Mouse (Mus musculus) lung, embryonic 15.5 days (tissue): ENCODE measurements at regions not wholly inside any gene's neighbourhood (a gene's known extent, or its start where the extent isn't known, plus 50 kb on each side); places are given as distances from the start of the nearest gene placed in this dataset.

Source experiments
- ATAC-seq: fragments of 200-750 bp; cut with Nextera tagmentation; 2 replicates; pipeline ENCODE4 v1.8.0; 2017; ENCODE audit warnings: moderate number of reproducible peaks, borderline replicate concordance; ENCODE audit not compliant: low FRiP score, low TSS enrichment; ENCODE audit errors: extremely low read depth
- H3K27ac ChIP-seq: fragments of 300-500 bp; sonication (generic); 2 replicates; pipeline ENCODE4 v1.5.1; 2015; ENCODE audit warnings: moderate library complexity, mild to moderate bottlenecking, inconsistent platforms
- H3K27me3 ChIP-seq: fragments of 300-500 bp; sonication (generic); 2 replicates; pipeline ENCODE4 v1.6.1; 2015; ENCODE audit warnings: inconsistent platforms
- H3K36me3 ChIP-seq: fragments of 300-500 bp; sonication (generic); 2 replicates; pipeline ENCODE4 v1.6.1; 2015; ENCODE audit warnings: inconsistent platforms
- H3K4me1 ChIP-seq: fragments of 300-500 bp; sonication (generic); 2 replicates; pipeline ENCODE4 v1.6.1; 2015; ENCODE audit warnings: inconsistent platforms
- H3K4me2 ChIP-seq: fragments of 300-500 bp; sonication (generic); 2 replicates; pipeline ENCODE4 v1.6.1; 2015; ENCODE audit warnings: inconsistent platforms, mild to moderate bottlenecking, moderate library complexity
- H3K4me3 ChIP-seq: fragments of 300-500 bp; sonication (generic); 2 replicates; pipeline ENCODE4 v1.5.1; 2015; ENCODE audit warnings: mild to moderate bottlenecking, inconsistent platforms
- H3K9ac ChIP-seq: fragments of 300-500 bp; sonication (generic); 2 replicates; pipeline ENCODE4 v1.6.1; 2015; ENCODE audit warnings: inconsistent platforms
- H3K9me3 ChIP-seq: fragments of 300-500 bp; sonication (generic); 2 replicates; pipeline ENCODE4 v1.6.1; 2016; ENCODE audit warnings: inconsistent platforms
- WGBS: fragments of 180-500 bp; shearing (Covaris S2); methylation state at CpG from one replicate; pipeline ENCODE4 v1.1.7; 2015; 5-methylcytosine and 5-hydroxymethylcytosine counted together

DNA sequence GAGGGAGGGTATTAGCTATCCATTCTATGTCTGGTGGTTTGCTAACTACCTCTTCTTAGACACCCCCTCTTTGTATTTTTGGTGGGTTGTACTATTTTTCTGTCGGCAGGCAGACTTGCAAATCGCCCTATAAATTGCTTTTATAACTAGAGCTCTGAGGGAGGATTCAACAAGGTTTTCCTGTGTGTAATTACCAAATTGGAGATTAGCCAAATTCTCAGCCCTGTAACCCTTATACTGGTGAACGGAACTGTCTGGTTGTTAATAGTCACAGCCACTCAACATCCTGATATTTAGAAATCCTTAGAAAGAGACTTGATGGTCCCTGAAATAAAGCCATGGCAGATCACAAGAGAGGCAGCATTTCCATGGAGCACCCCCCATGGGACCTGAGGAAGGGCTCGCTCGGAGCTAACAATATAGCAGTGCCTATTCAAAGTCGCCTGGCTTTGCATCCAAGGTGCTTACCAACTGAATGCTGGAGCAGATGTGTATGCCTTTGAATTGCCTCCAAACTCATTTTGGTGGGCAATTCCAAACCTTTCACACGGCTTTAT is 333.0 kb downstream of the Nedd1 start:
- Histone ChIP-seq H3K9me3 (no peaks in the 10 kb centered on the region), H3K36me3 (no peaks in the 10 kb centered on the region), H3K27me3 (no peaks in the 10 kb centered on the region), H3K4me1 (no peaks in the 10 kb centered on the region), H3K9ac (no peak overlapping the region), H3K27ac (no peak overlapping the region), H3K4me2 (no peak overlapping the region), H3K4me3 (no peak overlapping the region)
- no peak for ATAC-seq
- 55% methylated on average over 7 of the region's 7 CpGs for WGBS

- no peak for ATAC-seq
- H3K4me2 ChIP-seq: no peak overlapping the region
- no peaks in the 10 kb centered on the region for H3K9me3 ChIP-seq
- H3K27ac ChIP-seq: no peak overlapping the region
- H3K27me3 ChIP-seq: no peaks in the 10 kb centered on the region
- H3K4me1 ChIP-seq: no peaks in the 10 kb centered on the region
- whole genome bisulfite sequencing: 57% methylated on average over 8 of the region's 8 CpGs
- no peak overlapping the region for H3K4me3 ChIP-seq
- H3K36me3 ChIP-seq: no peaks in the 10 kb centered on the region
- no peak overlapping the region for H3K9ac ChIP-seq
Observed at GRCm38 (mm10) chr10:92367126-92367525, 355.1 kb downstream of the Nedd1 start.

DNA sequence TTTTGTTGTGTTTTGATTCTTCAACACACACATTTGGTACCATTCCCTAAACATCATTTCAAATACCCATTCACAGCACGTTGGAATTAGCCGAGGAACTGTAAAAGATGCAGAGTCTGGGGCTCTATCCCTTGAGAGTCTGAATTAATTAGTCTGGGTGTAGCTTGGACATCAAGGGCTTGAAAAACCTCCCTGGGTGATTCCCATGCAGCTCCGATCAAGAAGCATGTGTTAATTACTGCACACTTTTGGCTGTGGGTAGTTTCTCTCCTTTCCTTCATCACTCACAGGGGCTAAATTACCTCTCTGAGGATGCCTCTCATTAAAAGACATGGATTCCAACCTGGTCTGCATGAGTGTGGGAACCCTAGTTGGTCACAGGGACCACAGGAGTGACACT is 365.5 kb downstream of the Nedd1 start:
- Histone ChIP-seq H3K9me3 (no peaks in the 10 kb centered on the region), H3K4me1 (no peaks in the 10 kb centered on the region), H3K4me2 (no peak overlapping the region), H3K4me3 (no peak overlapping the region), H3K27ac (no peak overlapping the region), H3K27me3 (no peaks in the 10 kb centered on the region), H3K9ac (no peak overlapping the region), H3K36me3 (no peaks in the 10 kb centered on the region)
- WGBS: 85% methylated on average over 3 of the region's 3 CpGs
- ATAC-seq: no peak

GRCm38 (mm10) chr10:92349043-92349442 is 373.2 kb downstream of the Nedd1 start:
- H3K9me3 ChIP-seq: no peaks in the 10 kb centered on the region
- H3K4me3 ChIP-seq: no peak overlapping the region
- H3K27ac ChIP-seq: no peak overlapping the region
- no peak for ATAC-seq
- no peak overlapping the region for H3K9ac ChIP-seq
- no peaks in the 10 kb centered on the region for H3K36me3 ChIP-seq
- no peaks in the 10 kb centered on the region for H3K4me1 ChIP-seq
- H3K27me3 ChIP-seq: no peaks in the 10 kb centered on the region
- WGBS: 68% methylated on average over 7 of the region's 7 CpGs
- no peak overlapping the region for H3K4me2 ChIP-seq

DNA sequence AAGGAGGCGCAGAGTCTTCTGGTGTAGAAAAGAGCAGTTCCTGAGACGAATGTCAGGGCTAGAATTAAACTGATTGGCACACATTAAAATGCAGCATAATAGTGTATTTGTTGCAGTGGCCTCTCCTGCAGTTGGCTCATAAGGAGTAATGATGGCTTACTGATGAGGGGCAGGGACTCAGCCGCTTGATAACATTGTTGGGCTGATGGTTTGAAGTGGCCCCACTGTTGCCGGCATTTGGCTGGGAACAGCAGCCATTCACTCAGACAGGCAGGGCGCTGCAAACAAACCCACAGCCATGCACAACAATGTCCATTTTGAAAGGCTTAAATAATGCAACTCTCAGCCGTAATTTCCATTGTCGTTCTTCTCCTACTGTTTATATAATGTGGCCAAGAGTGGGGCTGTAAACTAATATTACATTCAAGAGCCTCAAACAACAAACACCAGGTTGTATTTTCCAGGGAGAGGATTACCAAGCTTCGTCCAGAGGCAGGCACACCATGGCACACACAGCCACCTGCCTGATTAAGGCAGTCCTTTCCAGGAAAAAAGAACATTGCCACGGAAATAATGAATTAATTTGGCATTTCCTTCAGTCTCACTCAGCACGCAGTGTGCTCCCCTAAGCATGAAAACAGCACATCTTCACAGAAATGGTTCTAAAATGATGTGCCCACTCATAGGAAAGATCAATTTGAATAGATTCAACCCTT is 374.1 kb downstream of the Nedd1 start:
- H3K9me3 ChIP-seq: no peaks in the 10 kb centered on the region
- H3K36me3 ChIP-seq: no peaks in the 10 kb centered on the region
- no peak overlapping the region for H3K27ac ChIP-seq
- no peaks in the 10 kb centered on the region for H3K4me1 ChIP-seq
- WGBS: 69% methylated on average over 10 of the region's 10 CpGs
- no peak overlapping the region for H3K4me3 ChIP-seq
- ATAC-seq: no peak
- no peaks in the 10 kb centered on the region for H3K27me3 ChIP-seq
- H3K4me2 ChIP-seq: no peak overlapping the region
- no peak overlapping the region for H3K9ac ChIP-seq

GRCm38 (mm10) chr10:92339671-92340070 is 382.5 kb downstream of the Nedd1 start:
- Histone ChIP-seq H3K4me3 (no peak overlapping the region), H3K9me3 (no peaks in the 10 kb centered on the region), H3K27ac (no peak overlapping the region), H3K27me3 (no peaks in the 10 kb centered on the region), H3K36me3 (no peaks in the 10 kb centered on the region), H3K9ac (no peak overlapping the region), H3K4me1 (no peaks in the 10 kb centered on the region), H3K4me2 (no peak overlapping the region)
- 73% methylated on average over 2 of the region's 2 CpGs for WGBS
- ATAC-seq: no peak

DNA sequence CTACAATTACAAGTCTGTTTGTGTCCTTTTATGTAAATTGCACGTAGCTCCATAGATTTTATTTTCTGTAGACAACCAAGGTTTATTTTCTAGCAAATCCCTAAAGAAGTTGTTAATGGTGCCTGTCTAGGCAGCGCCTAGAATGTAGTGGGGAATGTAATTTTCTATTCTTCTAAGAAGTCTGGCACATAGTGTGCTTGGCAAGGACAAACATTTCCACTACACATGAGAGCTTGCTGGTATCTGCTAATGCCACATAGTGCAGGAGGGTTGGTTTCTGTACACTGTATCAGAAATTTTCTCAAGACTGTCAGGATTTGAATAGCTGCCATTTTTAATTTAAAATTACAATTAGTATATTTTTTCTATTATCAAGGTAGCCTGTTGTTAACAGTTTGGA is 385.3 kb downstream of the Nedd1 start:
- no peak overlapping the region for H3K27ac ChIP-seq
- H3K27me3 ChIP-seq: no peaks in the 10 kb centered on the region
- H3K9ac ChIP-seq: no peak overlapping the region
- H3K4me1 ChIP-seq: 0 out of 2 replicates have a peak, but pooled peaks cover 6% of the 10 kb centered on the region
- no peak overlapping the region for H3K4me3 ChIP-seq
- no peak for ATAC-seq
- H3K36me3 ChIP-seq: no peaks in the 10 kb centered on the region
- no peak overlapping the region for H3K4me2 ChIP-seq
- H3K9me3 ChIP-seq: no peaks in the 10 kb centered on the region
- 83% methylated on average over 2 of the region's 2 CpGs for WGBS

GRCm38 (mm10) chr10:92336138-92336537 is 386.1 kb downstream of the Nedd1 start:
- no peaks in the 10 kb centered on the region for H3K27me3 ChIP-seq
- 81% methylated on average over 5 of the region's 5 CpGs for WGBS
- no peak for ATAC-seq

DNA sequence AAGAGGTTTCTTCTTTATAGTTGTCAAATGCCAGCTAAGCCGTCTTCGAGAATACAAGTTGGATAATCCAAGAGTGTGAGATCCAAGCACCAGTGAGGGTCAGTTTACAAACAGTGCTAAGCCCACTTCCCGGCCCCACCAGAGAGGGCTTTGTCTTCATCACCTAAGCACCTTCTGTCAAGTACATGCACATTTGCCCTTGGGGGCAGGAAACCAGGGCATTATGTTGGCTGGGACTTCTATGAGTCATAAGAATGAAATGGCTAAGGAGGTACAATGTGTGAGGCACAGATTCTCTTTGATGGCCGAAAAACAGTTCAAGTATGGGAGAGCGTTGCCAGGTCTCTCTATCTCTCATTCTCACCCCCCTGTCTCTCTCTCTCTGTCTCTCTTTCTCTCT is 387.1 kb downstream of the Nedd1 start:
- H3K4me3 ChIP-seq: no peak overlapping the region
- no peak for ATAC-seq
- 0 out of 2 replicates have a peak, but pooled peaks cover 6% of the 10 kb centered on the region for H3K4me1 ChIP-seq
- no peaks in the 10 kb centered on the region for H3K27me3 ChIP-seq
- no peak overlapping the region for H3K9ac ChIP-seq
- 61% methylated on average over 5 of the region's 5 CpGs for WGBS
- H3K4me2 ChIP-seq: no peak overlapping the region
- H3K9me3 ChIP-seq: no peaks in the 10 kb centered on the region
- H3K36me3 ChIP-seq: no peaks in the 10 kb centered on the region
- H3K27ac ChIP-seq: no peak overlapping the region

More at GRCm38 (mm10) chr10:92336138-92336537, 386.1 kb downstream of the Nedd1 start:
- Histone ChIP-seq H3K4me2 (no peak overlapping the region), H3K4me1 (0 out of 2 replicates have a peak, but pooled peaks cover 6% of the 10 kb centered on the region), H3K27ac (no peak overlapping the region), H3K36me3 (no peaks in the 10 kb centered on the region), H3K9me3 (no peaks in the 10 kb centered on the region), H3K4me3 (no peak overlapping the region), H3K9ac (no peak overlapping the region)

DNA sequence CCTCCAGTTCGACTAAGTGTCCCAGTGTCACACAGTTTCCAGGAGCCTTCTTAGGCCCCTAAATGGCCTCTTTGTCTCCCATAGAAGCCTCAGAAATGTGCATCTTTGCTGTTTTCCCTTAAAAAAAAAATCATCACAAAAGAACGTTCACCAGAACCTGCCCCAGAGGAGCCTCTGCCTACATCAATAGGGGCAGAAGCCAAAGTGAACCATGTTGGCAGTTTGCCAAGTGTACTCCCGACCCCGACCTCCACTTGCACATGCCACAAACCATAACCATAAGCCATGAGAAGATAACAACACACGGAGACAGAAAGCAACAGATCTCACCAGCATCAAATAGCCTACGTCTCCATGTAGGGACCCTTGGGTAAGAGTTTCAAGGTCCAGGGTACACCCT is 388.4 kb downstream of the Nedd1 start:
- Histone ChIP-seq H3K36me3 (no peaks in the 10 kb centered on the region), H3K4me1 (0 out of 2 replicates have a peak, but pooled peaks cover 6% of the 10 kb centered on the region), H3K4me2 (no peak overlapping the region), H3K27me3 (no peaks in the 10 kb centered on the region), H3K9ac (no peak overlapping the region), H3K27ac (no peak overlapping the region), H3K4me3 (no peak overlapping the region), H3K9me3 (no peaks in the 10 kb centered on the region)
- WGBS: 29% methylated on average over 6 of the region's 6 CpGs
- ATAC-seq: no peak

DNA sequence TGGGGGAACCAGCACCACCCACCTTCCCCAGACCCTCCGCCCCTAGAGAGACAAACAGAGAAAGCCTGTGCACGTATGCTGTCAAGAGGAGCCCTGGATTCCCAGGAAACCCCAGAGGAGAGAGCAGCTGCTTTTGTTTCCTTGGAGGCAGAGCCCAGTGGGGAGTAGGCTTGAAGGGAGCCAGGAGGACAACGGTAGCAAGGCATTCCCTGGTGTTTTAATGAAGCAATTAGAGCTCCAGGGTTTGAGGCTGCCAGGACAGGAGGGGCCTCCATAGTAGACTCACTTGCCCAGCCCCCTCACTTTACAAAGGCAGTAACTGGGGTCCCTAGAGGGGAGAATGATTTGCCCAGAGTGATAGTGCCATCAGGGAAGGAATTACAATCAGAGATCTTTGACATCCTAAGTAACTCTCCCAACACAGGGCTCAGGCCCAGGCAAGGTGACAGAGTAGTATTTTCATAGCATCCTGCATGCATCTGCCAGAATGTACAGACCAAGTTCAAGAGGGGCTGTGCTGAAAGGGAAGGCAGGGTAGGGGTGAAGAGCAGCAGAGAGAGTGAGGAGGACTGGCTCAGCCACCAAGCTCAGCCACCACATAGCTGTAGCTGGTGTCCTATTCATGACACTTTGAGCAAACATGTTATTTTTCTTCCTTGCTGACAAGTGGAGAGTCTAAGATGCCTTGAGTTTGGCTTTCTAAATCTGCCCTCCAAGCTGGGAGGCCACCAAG is 389.0 kb downstream of the Nedd1 start:
- no peak for ATAC-seq
- Histone ChIP-seq H3K27ac (no peak overlapping the region), H3K27me3 (no peaks in the 10 kb centered on the region), H3K4me3 (no peak overlapping the region), H3K4me2 (no peak overlapping the region), H3K9me3 (no peaks in the 10 kb centered on the region), H3K9ac (no peak overlapping the region), H3K36me3 (no peaks in the 10 kb centered on the region), H3K4me1 (0 out of 2 replicates have a peak, but pooled peaks cover 6% of the 10 kb centered on the region)
- 16% methylated on average over 3 of the region's 3 CpGs for WGBS

DNA sequence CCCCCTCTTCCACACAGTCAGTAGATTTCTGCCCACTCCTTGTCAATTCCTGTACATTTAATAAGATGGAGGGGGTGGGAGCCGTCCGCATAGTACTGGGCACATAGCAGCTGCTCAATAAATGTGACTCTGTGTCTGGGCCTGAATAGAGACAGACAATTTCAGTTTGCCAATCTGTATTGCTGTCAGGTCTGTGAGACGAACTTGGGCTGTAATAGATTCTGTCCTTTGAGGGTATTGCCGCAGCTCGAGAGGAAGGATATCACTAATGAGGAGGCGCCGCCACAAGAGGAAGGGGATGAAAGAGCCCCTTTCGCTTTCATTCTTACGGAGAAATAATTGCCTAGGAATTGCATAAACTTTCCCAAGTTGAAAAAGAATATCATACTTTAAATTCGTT is 392.1 kb downstream of the Nedd1 start:
- Histone ChIP-seq H3K36me3 (no peaks in the 10 kb centered on the region), H3K4me3 (no peak overlapping the region), H3K4me2 (no peak overlapping the region), H3K9me3 (no peaks in the 10 kb centered on the region), H3K27ac (no peak overlapping the region), H3K27me3 (no peaks in the 10 kb centered on the region), H3K9ac (no peak overlapping the region), H3K4me1 (0 out of 2 replicates have a peak, but pooled peaks cover 6% of the 10 kb centered on the region)
- WGBS: 65% methylated on average over 10 of the region's 10 CpGs
- ATAC-seq: no peak
